Mouse (Mus musculus) cerebellum, adult 2 months (tissue): ENCODE results near the gene Serinc2.

ENCODE experiments used
- CTCF ChIP-seq: fragments of 200-500 bp; IDR thresholded peaks from 2 replicates; pipeline ENCODE4 v1.5.1; 2011; ENCODE audit warnings: low read depth, mild to moderate bottlenecking, control low read depth, low read length, moderate library complexity, borderline replicate concordance; ENCODE audit not compliant: insufficient read depth
- POLR2A ChIP-seq: fragments of 200-500 bp; IDR thresholded peaks from 2 replicates; pipeline ENCODE4 v1.6.1; 2011; ENCODE audit warnings: low read length, control low read depth, borderline replicate concordance; ENCODE audit not compliant: insufficient read depth

GRCm38 (mm10) chr4:130213197-130213596 is 65.8 kb downstream of the Serinc2 start:
- TF ChIP-seq POLR2A (no peak), CTCF (no peak)
